Mouse (Mus musculus): ENCODE results near the gene Stoml1. TPM values are rescaled to one million over a fixed set of nuclear protein-coding genes. Genes with fewer than 3 reads are reported as not detected.

The Stoml1 gene
- total and polyA plus RNA-seq, 2 experiments from 2014 or later: 136 to 145 TPM

DNA sequence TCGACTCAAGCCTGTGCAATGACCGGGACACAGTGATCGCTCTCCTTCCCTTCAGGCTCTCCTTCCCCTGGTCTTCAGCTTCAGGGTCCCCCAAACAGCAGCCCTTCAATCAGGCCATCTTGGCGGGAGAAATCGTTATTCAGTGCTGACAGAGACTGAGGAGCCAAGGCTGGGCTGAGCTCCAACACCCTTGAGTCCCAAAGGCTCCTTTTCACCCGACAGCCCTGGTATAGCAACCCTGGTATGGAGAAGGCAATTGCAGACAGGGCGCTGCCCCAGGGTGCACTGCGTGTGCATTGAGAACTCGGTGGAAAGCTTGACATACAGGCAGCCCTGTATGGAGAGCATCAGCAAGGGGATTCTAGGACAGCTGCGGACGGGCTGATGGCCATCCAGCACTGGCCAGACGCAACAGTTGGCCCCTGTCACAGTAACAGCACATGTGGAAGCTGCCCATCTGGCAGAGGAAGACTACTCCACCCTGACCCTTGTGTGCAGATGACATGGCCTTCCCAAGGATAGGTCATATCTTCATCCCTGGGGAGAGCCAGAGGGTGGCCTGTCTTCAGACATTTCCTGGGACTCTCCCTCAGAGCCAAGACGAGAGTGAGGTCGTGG is 57.2 kb downstream of the Stoml1 start:
- H3K9me3 ChIP-seq (ENCODE audit: low read length): no peaks in the 10 kb centered on the region
- H3K27ac ChIP-seq: no peak overlapping the region
- DNase-seq (ENCODE audit: low spot score): peak; percentile 41
- no peak for TF ChIP-seq CTCF (IDR thresholded peaks at IDR 0.05; ENCODE audit: low read depth)
- 0 out of 2 replicates have a peak, but pooled peaks cover 3% of the 10 kb centered on the region for H3K27me3 ChIP-seq (ENCODE audit: insufficient read depth, low read length)
- 54% methylated on average over 14 of the region's 14 CpGs for WGBS
- H3K4me2 ChIP-seq (ENCODE audit: low read depth, low read length): peak overlapping the region; percentile 5; the same call in 1 of the 2 replicates
- ATAC-seq: no peak
- H3K9ac ChIP-seq (replicated peaks; ENCODE audit: low read length): no peak overlapping the region
- no peaks in the 10 kb centered on the region for H3K36me3 ChIP-seq (ENCODE audit: insufficient read depth, low read length)
- no peak overlapping the region for H3K4me3 ChIP-seq (ENCODE audit: low read length)
- H3K4me1 ChIP-seq (ENCODE audit: insufficient read depth, low read length): peaks cover 27% of the 10 kb centered on the region

DNA sequence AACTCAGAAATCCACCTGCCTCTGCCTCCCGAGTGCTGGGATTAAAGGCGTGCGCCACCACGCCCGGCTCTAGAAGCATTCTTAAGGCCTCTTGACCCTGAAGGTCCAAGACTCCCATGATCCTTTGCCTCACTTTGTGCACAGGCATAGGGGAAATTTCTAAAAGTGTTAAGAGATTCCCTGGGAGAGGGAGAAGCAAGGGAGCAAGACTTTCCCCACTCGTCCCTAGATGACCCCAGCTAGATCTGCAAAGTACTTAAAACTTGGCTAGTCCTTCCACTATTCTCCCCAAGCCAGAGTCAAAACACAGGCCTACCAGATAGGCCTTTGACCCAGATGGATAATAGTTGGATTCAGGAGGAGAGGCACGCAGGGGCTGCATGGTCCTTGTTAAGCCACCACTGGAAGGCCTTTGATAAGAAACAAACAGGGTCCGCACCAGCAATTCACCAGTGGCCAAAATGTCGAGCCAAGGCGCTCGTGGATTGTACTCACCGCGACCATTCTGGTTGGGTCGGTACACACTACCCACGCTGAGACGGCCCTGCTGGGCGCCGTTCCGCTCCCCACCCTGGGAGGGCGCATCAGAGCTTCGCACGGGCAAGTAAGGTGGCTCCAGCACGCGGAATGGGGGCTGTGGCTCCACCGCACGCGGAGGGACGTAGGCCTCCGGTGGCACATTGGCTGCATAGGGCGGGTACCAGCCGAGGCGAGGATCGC is 58.4 kb downstream of the Stoml1 start:
- H3K4me3 ChIP-seq (ENCODE audit: low read length): peak overlapping the region; percentile 30; the same call in 1 of the 2 replicates
- TF ChIP-seq CTCF (IDR thresholded peaks at IDR 0.05; ENCODE audit: low read depth): peak; percentile 30; the same call in 1 of the 2 replicates
- H3K27me3 ChIP-seq (ENCODE audit: insufficient read depth, low read length): 0 out of 2 replicates have a peak, but pooled peaks cover 3% of the 10 kb centered on the region
- H3K4me1 ChIP-seq (ENCODE audit: insufficient read depth, low read length): peaks cover 31% of the 10 kb centered on the region
- no peak overlapping the region for H3K27ac ChIP-seq
- H3K9ac ChIP-seq (replicated peaks; ENCODE audit: low read length): no peak overlapping the region
- WGBS: 57% methylated on average over 32 of the region's 33 CpGs
- no peak for DNase-seq (ENCODE audit: low spot score)
- no peaks in the 10 kb centered on the region for H3K9me3 ChIP-seq (ENCODE audit: low read length)
- H3K36me3 ChIP-seq (ENCODE audit: insufficient read depth, low read length): no peaks in the 10 kb centered on the region
- no peak for ATAC-seq
- H3K4me2 ChIP-seq (ENCODE audit: low read depth, low read length): peak overlapping the region; percentile 52; the same call in 1 of the 2 replicates

Small RNA genes within 50 kb of the gene (microRNA-seq; reads per million reads assigned to microRNA genes)
- gene Mir6385: 0 reads per million in 2 experiments

Other genes starting within 250 kb of the Stoml1 start
- gene Cyp11a1, start 246.8 kb upstream of the Stoml1 start, total RNA-seq (2014; rRNA removed): 4.1 and 4.3 TPM in 2 replicates
- 1.2 and 1.8 TPM in 2 replicates for gene Cyp11a1, start 246.8 kb upstream of the Stoml1 start, polyA plus RNA-seq (2015; fragmentation: Nextera tagmentation; extraction: Ambion mirVana)
- 16.0 and 19.2 TPM in 2 replicates for gene Stra6, start 189.4 kb upstream of the Stoml1 start, total RNA-seq (2014; rRNA removed)
- gene Stra6, start 189.4 kb upstream of the Stoml1 start, polyA plus RNA-seq (2015; fragmentation: Nextera tagmentation; extraction: Ambion mirVana): 7.5 TPM in 2 replicates
- 0.52 and 1.4 TPM in 2 replicates for gene Ccdc33, start 134.3 kb upstream of the Stoml1 start, total RNA-seq (2014; rRNA removed)
- gene Ccdc33, start 134.3 kb upstream of the Stoml1 start, polyA plus RNA-seq (2015; fragmentation: Nextera tagmentation; extraction: Ambion mirVana): 0.75 and 1.2 TPM in 2 replicates
- 57.9 and 72.8 TPM in 2 replicates for gene Islr, start 48.9 kb upstream of the Stoml1 start, total RNA-seq (2014; rRNA removed)
- 29.9 and 33.5 TPM in 2 replicates for gene Islr, start 48.9 kb upstream of the Stoml1 start, polyA plus RNA-seq (2015; fragmentation: Nextera tagmentation; extraction: Ambion mirVana)
- 293 and 343 TPM in 2 replicates for gene Islr2, start 48.8 kb upstream of the Stoml1 start, total RNA-seq (2014; rRNA removed)
- 15.8 and 19.2 TPM in 2 replicates for gene Islr2, start 48.8 kb upstream of the Stoml1 start, polyA plus RNA-seq (2015; fragmentation: Nextera tagmentation; extraction: Ambion mirVana)
- gene Pml, start 3.4 kb upstream of the Stoml1 start, total RNA-seq (2014; rRNA removed): 11.4 and 17.0 TPM in 2 replicates
- 3.2 and 4.8 TPM in 2 replicates for gene Pml, start 3.4 kb upstream of the Stoml1 start, polyA plus RNA-seq (2015; fragmentation: Nextera tagmentation; extraction: Ambion mirVana)
- gene Loxl1, start 60.0 kb downstream of the Stoml1 start, total RNA-seq (2014; rRNA removed): 11.9 and 13.8 TPM in 2 replicates
- 9.1 and 9.7 TPM in 2 replicates for gene Loxl1, start 60.0 kb downstream of the Stoml1 start, polyA plus RNA-seq (2015; fragmentation: Nextera tagmentation; extraction: Ambion mirVana)
- gene Tbc1d21, start 117.3 kb downstream of the Stoml1 start, total RNA-seq (2014; rRNA removed): not detected in 2 replicates
- not detected in 2 replicates for gene Tbc1d21, start 117.3 kb downstream of the Stoml1 start, polyA plus RNA-seq (2015; fragmentation: Nextera tagmentation; extraction: Ambion mirVana)
- 106 and 127 TPM in 2 replicates for gene Insyn1, start 235.4 kb downstream of the Stoml1 start, total RNA-seq (2014; rRNA removed)
- 7.4 and 8.7 TPM in 2 replicates for gene Insyn1, start 235.4 kb downstream of the Stoml1 start, polyA plus RNA-seq (2015; fragmentation: Nextera tagmentation; extraction: Ambion mirVana)